Mouse (Mus musculus) hindbrain, embryonic 16.5 days (tissue): ENCODE measurements around the gene Prkag2. TPM values are rescaled to one million over a fixed set of nuclear protein-coding genes. Genes with fewer than 3 reads are reported as not detected.

Experiments
- ATAC-seq: fragments of 200-750 bp; cut with Nextera tagmentation; 2 replicates; pipeline ENCODE4 v1.8.0; 2017; ENCODE audit warnings: moderate TSS enrichment, moderate library complexity
- H3K27ac ChIP-seq: fragments of 300-500 bp; sonication (generic); 2 replicates; pipeline ENCODE4 v1.5.1; 2014; ENCODE audit warnings: low read depth, mild to moderate bottlenecking, control low read depth, low read length, moderate library complexity
- H3K27me3 ChIP-seq: fragments of 300-500 bp; sonication (generic); replicated peaks from 2 replicates; pipeline ENCODE4 v1.6.1; 2014; ENCODE audit warnings: low read length; ENCODE audit not compliant: control insufficient read depth, insufficient read depth
- H3K36me3 ChIP-seq: fragments of 300-500 bp; sonication (generic); 2 replicates; pipeline ENCODE4 v1.6.1; 2014; ENCODE audit warnings: mild to moderate bottlenecking, low read length, moderate library complexity, mixed read lengths; ENCODE audit not compliant: control insufficient read depth, insufficient read depth
- H3K4me1 ChIP-seq: fragments of 300-500 bp; sonication (generic); 2 replicates; pipeline ENCODE4 v1.6.1; 2014; ENCODE audit warnings: low read depth, low read length; ENCODE audit not compliant: control insufficient read depth, insufficient read depth
- H3K4me2 ChIP-seq: fragments of 300-500 bp; sonication (generic); 2 replicates; pipeline ENCODE4 v1.6.1; 2014; ENCODE audit warnings: mild to moderate bottlenecking, low read length, control low read depth, moderate library complexity
- H3K4me3 ChIP-seq: fragments of 300-500 bp; sonication (generic); 2 replicates; pipeline ENCODE4 v1.5.1; 2014; ENCODE audit warnings: mild to moderate bottlenecking, low read length, control low read depth, moderate library complexity
- H3K9ac ChIP-seq: fragments of 300-500 bp; sonication (generic); 2 replicates; pipeline ENCODE4 v1.6.1; 2014; ENCODE audit warnings: low read depth, mild to moderate bottlenecking, control low read depth, low read length, moderate library complexity
- H3K9me3 ChIP-seq: fragments of 300-500 bp; sonication (generic); 2 replicates; pipeline ENCODE4 v1.6.1; 2014; ENCODE audit warnings: mild to moderate bottlenecking, low read length, moderate library complexity; ENCODE audit not compliant: control insufficient read depth
- WGBS: fragments of 180-500 bp; shearing (Covaris S2); extraction: QIAGEN DNeasy Blood & Tissue Kit; methylation state at CpG from one replicate; pipeline ENCODE4 v1.1.7; 2014; 5-methylcytosine and 5-hydroxymethylcytosine counted together
- polyA plus RNA-seq: library from polyadenylated mRNA; unstranded; fragments of >200 nt; fragmentation: Nextera tagmentation; extraction: Ambion mirVana; gene quantifications from 2 replicates; pipeline ENCODE4 v1.2.1, GENCODE M21; 2015

The Prkag2 gene
- polyA plus RNA-seq, 1 experiment from 2014 or later: 111 TPM

- Histone ChIP-seq H3K9ac (no peak overlapping the region), H3K27ac (no peak overlapping the region), H3K36me3 (no peaks in the 10 kb centered on the region), H3K9me3 (no peaks in the 10 kb centered on the region), H3K4me3 (no peak overlapping the region), H3K4me1 (no peaks in the 10 kb centered on the region), H3K27me3 (no peaks in the 10 kb centered on the region), H3K4me2 (no peak overlapping the region)
- WGBS: 82% methylated on average over 12 of the region's 12 CpGs
- no peak for ATAC-seq
These were observed 75.0 kb downstream of the Prkag2 start for GRCm38 (mm10) chr5:25025309-25026019.

DNA sequence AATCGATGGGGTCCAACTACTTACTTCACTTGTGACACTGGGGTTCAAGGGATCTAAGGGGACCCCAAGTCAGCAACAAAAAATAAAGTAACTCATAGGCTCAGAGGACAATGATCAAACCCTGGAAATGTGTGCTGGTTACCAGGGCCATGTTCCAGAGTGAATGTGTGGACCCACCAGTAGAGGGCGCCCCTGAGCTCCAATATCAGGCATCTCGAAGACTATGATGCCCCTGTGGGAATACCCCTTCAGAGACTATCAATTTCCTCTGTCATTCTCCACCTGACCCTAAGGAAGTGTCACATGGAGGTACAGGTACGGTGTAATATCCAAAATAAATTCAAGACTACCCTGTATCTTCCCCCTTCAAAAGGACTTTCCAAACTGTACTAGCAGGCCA, 77.5 kb downstream of the Prkag2 start:
- no peak for ATAC-seq
- no peaks in the 10 kb centered on the region for H3K9me3 ChIP-seq
- no peak overlapping the region for H3K4me3 ChIP-seq
- H3K9ac ChIP-seq: no peak overlapping the region
- 46% methylated on average over 4 of the region's 4 CpGs for WGBS
- H3K27ac ChIP-seq: no peak overlapping the region
- H3K4me2 ChIP-seq: no peak overlapping the region
- H3K27me3 ChIP-seq: no peaks in the 10 kb centered on the region
- no peaks in the 10 kb centered on the region for H3K4me1 ChIP-seq
- H3K36me3 ChIP-seq: no peaks in the 10 kb centered on the region

GRCm38 (mm10) chr5:25019221-25019620, 81.2 kb downstream of the Prkag2 start:
- no peak overlapping the region for H3K4me2 ChIP-seq
- no peaks in the 10 kb centered on the region for H3K36me3 ChIP-seq
- WGBS: 92% methylated on average over 6 of the region's 6 CpGs
- H3K9me3 ChIP-seq: no peaks in the 10 kb centered on the region
- H3K27ac ChIP-seq: no peak overlapping the region
- no peaks in the 10 kb centered on the region for H3K4me1 ChIP-seq
- ATAC-seq: no peak
- H3K4me3 ChIP-seq: no peak overlapping the region
- no peaks in the 10 kb centered on the region for H3K27me3 ChIP-seq
- H3K9ac ChIP-seq: no peak overlapping the region

- H3K36me3 ChIP-seq: no peaks in the 10 kb centered on the region
- no peak overlapping the region for H3K27ac ChIP-seq
- no peaks in the 10 kb centered on the region for H3K9me3 ChIP-seq
These were observed 88.3 kb downstream of the Prkag2 start for GRCm38 (mm10) chr5:25012134-25012533.

DNA sequence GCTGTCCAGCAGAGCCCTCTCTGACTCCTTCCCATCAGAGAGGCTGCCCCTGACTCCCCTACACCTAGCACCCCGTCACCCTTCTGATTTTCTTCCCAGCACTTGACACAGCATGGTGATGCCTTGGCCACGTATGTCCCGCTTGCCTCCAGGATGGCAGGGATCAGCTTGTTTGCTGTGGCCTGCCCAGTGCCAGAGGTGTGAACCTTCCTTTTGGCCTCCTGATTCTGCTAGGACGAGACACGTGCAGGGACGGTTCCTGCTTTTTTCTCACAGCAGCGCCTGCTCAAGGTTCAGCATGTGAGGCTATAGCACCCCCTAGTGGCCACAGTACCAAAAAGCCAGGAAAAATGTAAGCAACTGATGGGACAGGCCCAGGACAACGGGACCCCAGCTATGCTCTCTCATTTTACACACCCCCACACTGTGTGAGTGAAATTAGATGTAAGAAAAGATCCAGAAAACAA, 89.4 kb downstream of the Prkag2 start:
- peak overlapping the region; percentile 44 for H3K9ac ChIP-seq
- no peaks in the 10 kb centered on the region for H3K27me3 ChIP-seq
- no peak overlapping the region for H3K27ac ChIP-seq
- no peak overlapping the region for H3K4me3 ChIP-seq
- ATAC-seq: peak; percentile 60
- no peaks in the 10 kb centered on the region for H3K36me3 ChIP-seq
- 12% methylated on average over 8 of the region's 8 CpGs for whole genome bisulfite sequencing
- peak overlapping the region; percentile 41 for H3K4me2 ChIP-seq
- peaks cover 7% of the 10 kb centered on the region for H3K4me1 ChIP-seq
- no peaks in the 10 kb centered on the region for H3K9me3 ChIP-seq

More at GRCm38 (mm10) chr5:25012134-25012533, 88.3 kb downstream of the Prkag2 start:
- 84% methylated on average over 4 of the region's 4 CpGs for WGBS
- no peak overlapping the region for H3K9ac ChIP-seq
- ATAC-seq: no peak
- no peak overlapping the region for H3K4me2 ChIP-seq
- no peaks in the 10 kb centered on the region for H3K27me3 ChIP-seq
- H3K4me1 ChIP-seq: peaks cover 7% of the 10 kb centered on the region
- no peak overlapping the region for H3K4me3 ChIP-seq

- Histone ChIP-seq H3K9ac (no peak overlapping the region), H3K36me3 (no peaks in the 10 kb centered on the region), H3K27ac (0 out of 2 replicates have a peak overlapping the region, but pooled peaks have one; percentile 26), H3K4me3 (no peak overlapping the region), H3K4me2 (peak overlapping the region; percentile 41), H3K27me3 (no peaks in the 10 kb centered on the region), H3K4me1 (peaks cover 7% of the 10 kb centered on the region), H3K9me3 (no peaks in the 10 kb centered on the region)
- peak; percentile 79 for ATAC-seq
- WGBS: 5% methylated on average over 9 of the region's 9 CpGs
These were observed 90.0 kb downstream of the Prkag2 start for GRCm38 (mm10) chr5:25010438-25010892.

- Histone ChIP-seq H3K4me1 (peaks cover 7% of the 10 kb centered on the region), H3K9ac (no peak overlapping the region), H3K27me3 (no peaks in the 10 kb centered on the region), H3K4me3 (no peak overlapping the region), H3K36me3 (no peaks in the 10 kb centered on the region), H3K27ac (no peak overlapping the region), H3K9me3 (no peaks in the 10 kb centered on the region), H3K4me2 (no peak overlapping the region)
- no peak for ATAC-seq
- 35% methylated on average over 3 of the region's 3 CpGs for WGBS
These were observed 90.7 kb downstream of the Prkag2 start for GRCm38 (mm10) chr5:25009770-25010169.

DNA sequence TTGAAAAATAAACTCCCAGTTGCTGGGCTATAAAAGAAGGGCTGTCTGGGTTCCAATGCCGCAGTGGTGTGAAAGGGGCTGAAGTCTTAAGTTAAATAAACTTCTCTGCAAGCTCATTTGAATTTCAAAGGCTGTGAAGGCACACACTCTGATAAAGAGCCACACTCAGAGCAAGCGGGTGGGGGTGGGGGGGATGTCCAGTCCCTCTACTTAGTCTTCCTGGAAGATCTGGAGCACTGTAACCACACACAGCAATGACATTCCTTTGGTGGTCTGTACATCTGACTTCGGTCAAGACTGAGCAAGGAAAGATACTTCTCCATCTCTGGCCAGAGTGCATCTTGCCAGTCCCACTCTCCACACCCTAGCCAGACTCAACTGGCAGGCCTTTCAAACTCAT, 91.5 kb downstream of the Prkag2 start:
- Histone ChIP-seq H3K4me3 (no peak overlapping the region), H3K4me2 (no peak overlapping the region), H3K9ac (no peak overlapping the region), H3K27ac (no peak overlapping the region), H3K4me1 (peaks cover 7% of the 10 kb centered on the region), H3K27me3 (no peaks in the 10 kb centered on the region), H3K9me3 (no peaks in the 10 kb centered on the region), H3K36me3 (no peaks in the 10 kb centered on the region)
- 42% methylated on average over 3 of the region's 3 CpGs for WGBS
- ATAC-seq: no peak

DNA sequence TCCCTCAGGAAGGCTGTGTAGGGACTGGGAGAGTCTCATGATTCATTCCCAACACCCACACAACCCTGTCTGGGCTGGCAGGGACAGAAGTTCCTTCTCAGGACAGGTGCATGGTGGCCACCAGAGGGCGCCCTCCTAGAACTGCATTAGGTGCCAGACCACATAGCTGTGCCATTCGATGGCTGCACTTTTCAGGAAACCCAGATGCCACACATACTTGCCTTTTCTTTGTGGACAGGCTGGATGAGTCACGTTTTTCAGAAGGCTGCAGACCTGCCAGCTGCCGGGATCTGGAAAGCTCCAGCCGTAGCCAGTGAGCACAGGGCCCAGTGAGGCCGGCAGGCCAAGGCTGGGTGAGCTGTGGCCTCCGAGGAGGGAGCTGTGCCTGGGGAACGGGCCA, 93.6 kb downstream of the Prkag2 start:
- H3K4me2 ChIP-seq: no peak overlapping the region
- ATAC-seq: peak; percentile 41; the same call in 1 of the 2 replicates
- H3K9me3 ChIP-seq: no peaks in the 10 kb centered on the region
- no peaks in the 10 kb centered on the region for H3K36me3 ChIP-seq
- no peak overlapping the region for H3K4me3 ChIP-seq
- H3K4me1 ChIP-seq: peaks cover 7% of the 10 kb centered on the region
- WGBS: 40% methylated on average over 8 of the region's 8 CpGs
- H3K27ac ChIP-seq: no peak overlapping the region
- H3K9ac ChIP-seq: no peak overlapping the region
- no peaks in the 10 kb centered on the region for H3K27me3 ChIP-seq
